Mouse (Mus musculus): ENCODE data around the gene Ext2.

GRCm38 (mm10) chr2:93794375-93794774 lies 28.0 kb downstream of the Ext2 start:
- no peak for TF ChIP-seq POLR2A (IDR thresholded peaks at IDR 0.05; ENCODE audit: insufficient read depth, low read depth, low read length)
- TF ChIP-seq CTCF (IDR thresholded peaks at IDR 0.05), result no peak
- TF ChIP-seq EP300 (IDR thresholded peaks at IDR 0.05; ENCODE audit: insufficient read depth, low read depth, low read length), result no peak

Measured in heart, adult 2 months (tissue).